Mouse (Mus musculus) heart, adult 2 months (tissue): Measurements from ENCODE around the gene Arap1.
A peak's percentile ranks its signal among the peaks of the same experiment; 100 is the strongest.

ENCODE experiments used
- CTCF ChIP-seq: fragments of 200-600 bp; IDR thresholded peaks from 2 replicates; pipeline ENCODE4 v1.8.1; 2022; ENCODE audit warnings: antibody characterized with exemption, mild to moderate bottlenecking, moderate library complexity
- EP300 ChIP-seq: fragments of 200-500 bp; IDR thresholded peaks from 2 replicates; pipeline ENCODE4 v1.6.1; 2011; ENCODE audit warnings: low read depth, low read length, control low read depth; ENCODE audit not compliant: insufficient read depth
- POLR2A ChIP-seq: fragments of 200-500 bp; IDR thresholded peaks from 2 replicates; pipeline ENCODE4 v1.6.1; 2011; ENCODE audit warnings: mild to moderate bottlenecking, low read depth, low read length, control low read depth; ENCODE audit not compliant: insufficient read depth

DNA sequence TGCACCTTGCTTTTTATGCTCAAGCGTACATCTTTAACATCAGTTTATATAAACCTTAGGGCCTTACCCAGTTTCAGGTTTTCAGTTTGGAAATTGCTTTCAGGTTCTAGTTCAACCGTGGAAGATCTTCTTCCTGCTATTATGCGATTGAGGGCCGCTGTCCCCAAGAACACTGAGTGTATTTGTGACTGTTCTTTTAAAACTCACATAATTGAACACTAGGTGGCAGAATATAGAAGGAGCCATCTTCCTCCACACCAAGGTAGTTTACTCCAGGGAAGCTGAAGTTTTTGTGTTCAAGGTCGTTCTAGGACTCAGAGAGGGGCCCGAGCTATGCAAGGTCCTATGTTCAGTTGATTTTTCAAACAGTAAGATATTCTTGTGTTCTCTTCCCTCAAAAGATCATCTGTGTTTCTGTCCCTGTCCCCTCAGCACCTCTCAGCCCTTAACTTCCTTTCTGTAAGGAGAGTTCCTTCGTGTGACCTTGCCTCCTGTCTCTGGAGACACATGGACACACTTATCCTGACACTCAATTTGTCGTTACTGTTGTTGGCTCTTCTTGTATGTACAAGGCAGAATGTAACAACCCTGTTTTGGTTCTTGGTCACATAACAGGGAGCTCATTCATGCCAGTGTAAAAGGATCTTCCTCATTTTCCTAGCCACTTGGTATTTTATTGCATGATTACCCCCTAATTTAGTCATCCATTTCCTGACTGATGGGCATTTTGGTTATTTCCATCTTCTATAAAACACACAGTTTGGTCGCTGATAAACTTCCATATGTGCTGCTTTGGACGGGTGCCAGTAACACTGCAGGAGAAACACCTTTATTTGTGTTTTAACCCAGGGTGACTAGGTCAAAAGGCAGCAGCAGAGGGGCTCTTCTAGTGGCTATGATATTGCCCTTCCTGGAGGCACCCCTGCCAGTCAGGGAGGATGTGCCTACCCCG, 20.3 kb downstream of the Arap1 start:
- TF ChIP-seq CTCF (peak; percentile 66), EP300 (no peak), POLR2A (no peak)
